Mouse (Mus musculus) myocyte (in vitro differentiated cells): ENCODE data around the gene Cnpy4. TPM values are rescaled to one million over a fixed set of nuclear protein-coding genes. Genes with fewer than 3 reads are reported as not detected.

ENCODE experiments used
- H3K27me3 ChIP-seq: one replicate; pipeline ENCODE4 v1.6.1; 2011; ENCODE audit not compliant: control insufficient read depth, insufficient read depth, insufficient read length
- H3K36me3 ChIP-seq: one replicate; pipeline ENCODE4 v1.6.1; 2011; ENCODE audit not compliant: control insufficient read depth, insufficient read depth
- H3K4me2 ChIP-seq: one replicate; pipeline ENCODE4 v1.6.1; 2011; ENCODE audit warnings: low read depth, control low read depth
- H3K4me3 ChIP-seq: one replicate; pipeline ENCODE4 v1.5.1; 2011; ENCODE audit warnings: mild to moderate bottlenecking, control low read depth, moderate library complexity
- H3K79me2 ChIP-seq: one replicate; pipeline ENCODE4 v1.6.1; 2011; ENCODE audit not compliant: control insufficient read depth, insufficient read depth
- H3ac ChIP-seq: one replicate; pipeline ENCODE4 v1.6.1; 2011; ENCODE audit not compliant: control insufficient read depth, insufficient read length
- CEBPB ChIP-seq: IDR thresholded peaks from 2 replicates; pipeline ENCODE4 v1.6.1; 2011; ENCODE audit warnings: mild to moderate bottlenecking, moderate library complexity; ENCODE audit not compliant: poor library complexity, insufficient read depth, severe bottlenecking
- E2F4 ChIP-seq: IDR thresholded peaks from one replicate; pipeline ENCODE4 v1.6.1; 2011; ENCODE audit warnings: mild to moderate bottlenecking, control low read depth, moderate library complexity; ENCODE audit not compliant: insufficient read depth
- MAX ChIP-seq: IDR thresholded peaks from one replicate; pipeline ENCODE4 v1.6.1; 2011; ENCODE audit warnings: low read depth, mild to moderate bottlenecking, control low read depth
- MYOD1 ChIP-seq, 3 experiments: IDR thresholded peaks; one replicate each; pipeline ENCODE4 v1.6.1; 2011; ENCODE audit warnings: control low read depth in 2 of 3, low read depth in 2 of 3, mild to moderate bottlenecking in 2 of 3, moderate library complexity in 1 of 3; ENCODE audit not compliant: insufficient read length in 2 of 3, control insufficient read depth in 1 of 3
- MYOG ChIP-seq, 3 experiments: IDR thresholded peaks; one replicate each; pipeline ENCODE4 v1.6.1; 2011; ENCODE audit warnings: control low read depth in 2 of 3, low read depth in 2 of 3, mild to moderate bottlenecking in 2 of 3; ENCODE audit not compliant: insufficient read length in 2 of 3, control insufficient read depth in 1 of 3, insufficient read depth in 1 of 3
- POLR2A ChIP-seq: IDR thresholded peaks from one replicate; pipeline ENCODE4 v1.6.1; 2011; ENCODE audit warnings: low read depth, mild to moderate bottlenecking, control low read depth, moderate library complexity; ENCODE audit not compliant: insufficient read length
- POLR2AphosphoS2 ChIP-seq: IDR thresholded peaks from one replicate; pipeline ENCODE4 v1.6.1; 2011; ENCODE audit warnings: low read depth, control low read depth; ENCODE audit not compliant: insufficient read length
- REST ChIP-seq: IDR thresholded peaks from one replicate; pipeline ENCODE4 v1.6.1; 2011; ENCODE audit warnings: mild to moderate bottlenecking, control low read depth, moderate library complexity; ENCODE audit not compliant: insufficient read depth, insufficient read length
- SRF ChIP-seq: IDR thresholded peaks from one replicate; pipeline ENCODE4 v1.6.1; 2011; ENCODE audit warnings: low read depth; ENCODE audit not compliant: control insufficient read depth, insufficient read length
- TCF12 ChIP-seq: IDR thresholded peaks from one replicate; pipeline ENCODE4 v1.6.1; 2011; ENCODE audit warnings: mild to moderate bottlenecking, control low read depth; ENCODE audit not compliant: poor library complexity, insufficient read depth, severe bottlenecking
- TCF3 ChIP-seq: IDR thresholded peaks from one replicate; pipeline ENCODE4 v1.6.1; 2011; ENCODE audit warnings: low read depth, control low read depth; ENCODE audit not compliant: insufficient read length
- USF1 ChIP-seq: IDR thresholded peaks from one replicate; pipeline ENCODE4 v1.6.1; 2011; ENCODE audit warnings: low read depth, mild to moderate bottlenecking, control low read depth, moderate library complexity
- polyA plus RNA-seq: library from polyadenylated mRNA; unstranded; fragments of >200 nt; fragmentation: generic; extraction: Trizol; gene quantifications from one replicate; pipeline ENCODE4 v1.2.1, GENCODE M21; 2012; ENCODE audit warnings: missing spikeins

Cnpy4 gene
- polyA plus RNA-seq = 11.5 TPM

DNA sequence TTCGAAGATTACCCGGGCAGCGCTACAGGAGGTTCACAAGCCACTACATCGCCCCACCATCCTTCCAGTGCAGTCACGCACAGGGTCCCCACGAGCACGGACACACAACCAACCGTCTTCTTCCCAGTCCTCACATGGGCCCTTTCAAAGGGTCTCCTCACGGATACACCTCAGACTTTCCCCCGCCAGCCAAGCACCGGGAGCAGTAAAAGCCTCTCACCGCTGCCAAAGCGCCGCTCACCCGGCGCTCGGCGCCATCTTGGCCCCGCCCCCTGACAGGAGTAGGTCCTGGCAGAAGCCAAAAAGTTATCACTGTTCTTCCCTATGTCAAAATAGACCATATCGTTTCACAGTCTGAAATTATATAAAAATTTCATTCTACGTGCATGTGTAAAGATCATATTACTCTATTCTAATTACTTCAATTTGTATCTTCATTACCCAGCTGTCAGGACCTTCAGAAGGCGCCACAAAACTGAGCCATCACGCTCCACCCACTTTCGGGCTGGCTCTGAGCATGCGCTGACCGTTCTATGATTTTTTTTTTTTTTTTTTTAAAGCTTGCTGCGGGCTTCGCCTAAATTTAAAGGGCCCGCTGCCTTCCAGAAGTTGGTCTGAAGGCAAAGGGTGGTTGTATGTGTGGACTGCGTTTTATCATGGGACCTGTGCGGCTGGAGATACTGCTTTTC lies at the start of gene Cnpy4, which contains the start of gene Taf6:
Gene Cnpy4 (plus strand): TSS at position 536 of the 689 bp plus-strand sequence.
Gene Taf6 (minus strand): TSS at position 502 of the 689 bp plus-strand sequence.
- peaks cover 10% of the 10 kb centered on the region for H3K79me2 ChIP-seq

GRCm38 (mm10) chr5:138137935-138138549 lies 49.2 kb upstream of the Cnpy4 start:
- Histone ChIP-seq H3K4me3 (no peak overlapping the region), H3ac (no peak overlapping the region), H3K27me3 (no peaks in the 10 kb centered on the region), H3K36me3 (no peaks in the 10 kb centered on the region), H3K4me2 (no peak overlapping the region), H3K79me2 (no peaks in the 10 kb centered on the region)
- TF ChIP-seq POLR2AphosphoS2 (peak; percentile 43), REST (no peak), TCF12 (no peak)

More for the DNA sequence above, at the start of gene Cnpy4, which contains the start of gene Taf6:
- peak within 1 kb of the TSS; percentile 96 for H3K4me3 ChIP-seq
- peak; percentile 81 for TF ChIP-seq POLR2A
- TF ChIP-seq POLR2AphosphoS2 = peak; percentile 68
- TF ChIP-seq TCF3 = no peak
- no peaks in the 10 kb centered on the region for H3K27me3 ChIP-seq
- H3K4me2 ChIP-seq = peak within 1 kb of the TSS; percentile 97
- peaks cover 6% of the 10 kb centered on the region for H3K36me3 ChIP-seq
- no peak within 1 kb of the TSS for H3ac ChIP-seq

DNA sequence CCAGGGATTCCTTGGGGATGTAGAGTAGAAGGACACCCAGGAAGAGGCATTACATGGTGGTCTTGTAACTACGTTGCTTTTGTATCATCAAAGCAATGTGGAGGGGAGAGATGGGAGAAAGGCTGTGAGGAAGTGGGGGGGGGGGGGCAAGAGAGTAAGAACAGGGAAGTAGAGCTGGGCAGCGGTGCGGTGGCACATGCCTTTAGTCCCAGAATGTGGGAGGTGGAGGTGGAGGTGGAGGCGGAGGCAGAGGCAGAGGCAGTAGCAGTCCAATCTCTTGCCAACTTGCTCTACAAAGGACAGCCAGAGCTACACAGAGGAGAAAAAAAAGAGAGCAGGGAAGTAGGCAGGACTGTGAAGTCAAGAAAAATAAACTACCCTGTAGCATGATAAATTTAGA lies 48.7 kb upstream of the Cnpy4 start:
- no peak for TF ChIP-seq MYOD1 (IDR thresholded peaks at IDR 0.05; ENCODE audit: control insufficient read depth in 1 of 3, insufficient read length in 2 of 3, low read depth in 2 of 3)
- TF ChIP-seq USF1 = no peak
- no peak for TF ChIP-seq MAX
- TF ChIP-seq POLR2AphosphoS2 = no peak
- no peak for TF ChIP-seq MYOG (IDR thresholded peaks at IDR 0.05; ENCODE audit: control insufficient read depth in 1 of 3, insufficient read depth in 1 of 3, insufficient read length in 2 of 3, low read depth in 2 of 3)
- no peak for TF ChIP-seq POLR2A
- TF ChIP-seq REST = no peak
- no peak for TF ChIP-seq TCF3
- TF ChIP-seq E2F4 = no peak
- no peak for TF ChIP-seq SRF
- TF ChIP-seq CEBPB = no peak
- no peak for TF ChIP-seq TCF12
- no peaks in the 10 kb centered on the region for H3K79me2 ChIP-seq
- no peak overlapping the region for H3K4me2 ChIP-seq
- H3K36me3 ChIP-seq = peaks cover 4% of the 10 kb centered on the region
- H3K27me3 ChIP-seq = no peaks in the 10 kb centered on the region
- H3K4me3 ChIP-seq = no peak overlapping the region
- H3ac ChIP-seq = no peak overlapping the region

- no peak for TF ChIP-seq TCF3
- TF ChIP-seq MAX = no peak
- TF ChIP-seq POLR2AphosphoS2 = no peak
- H3K4me2 ChIP-seq = peak overlapping the region; percentile 90
- H3ac ChIP-seq = no peak overlapping the region
- H3K4me3 ChIP-seq = peak overlapping the region; percentile 54
- no peaks in the 10 kb centered on the region for H3K27me3 ChIP-seq
- peaks cover 21% of the 10 kb centered on the region for H3K36me3 ChIP-seq
- peaks cover 16% of the 10 kb centered on the region for H3K79me2 ChIP-seq
Observed at GRCm38 (mm10) chr5:138154390-138154789, 32.9 kb upstream of the Cnpy4 start.

GRCm38 (mm10) chr5:138155443-138155976 lies 31.8 kb upstream of the Cnpy4 start, which contains the start of gene Zfp113:
Gene Zfp113, minus strand, starts transcription at chr5:138155744.
- TF ChIP-seq MYOG (IDR thresholded peaks at IDR 0.05; ENCODE audit: control insufficient read depth in 1 of 3, insufficient read depth in 1 of 3, insufficient read length in 2 of 3, low read depth in 2 of 3) (peak in 1 of 3 experiments; percentile 32), TCF12 (no peak), POLR2A (peak; percentile 57), REST (peak; percentile 84), SRF (no peak), POLR2AphosphoS2 (peak; percentile 39), USF1 (no peak)
- Histone ChIP-seq H3K79me2 (peaks cover 16% of the 10 kb centered on the region), H3K4me3 (peak within 1 kb of the TSS; percentile 54), H3ac (peak within 1 kb of the TSS; percentile 47), H3K27me3 (no peaks in the 10 kb centered on the region), H3K4me2 (peak within 1 kb of the TSS; percentile 90), H3K36me3 (peaks cover 17% of the 10 kb centered on the region)
